Mouse (Mus musculus) hindbrain, embryonic 16.5 days (tissue): Measurements from ENCODE around the gene Myl7. TPM values are rescaled to one million over a fixed set of nuclear protein-coding genes. Genes with fewer than 3 reads are reported as not detected.
A peak's percentile ranks its signal among the peaks of the same experiment; 100 is the strongest.

Source experiments
- ATAC-seq: fragments of 200-750 bp; cut with Nextera tagmentation; 2 replicates; pipeline ENCODE4 v1.8.0; 2017; ENCODE audit warnings: moderate TSS enrichment, moderate library complexity
- H3K27ac ChIP-seq: fragments of 300-500 bp; sonication (generic); 2 replicates; pipeline ENCODE4 v1.5.1; 2014; ENCODE audit warnings: low read depth, mild to moderate bottlenecking, control low read depth, low read length, moderate library complexity
- H3K27me3 ChIP-seq: fragments of 300-500 bp; sonication (generic); replicated peaks from 2 replicates; pipeline ENCODE4 v1.6.1; 2014; ENCODE audit warnings: low read length; ENCODE audit not compliant: control insufficient read depth, insufficient read depth
- H3K36me3 ChIP-seq: fragments of 300-500 bp; sonication (generic); 2 replicates; pipeline ENCODE4 v1.6.1; 2014; ENCODE audit warnings: mild to moderate bottlenecking, low read length, moderate library complexity, mixed read lengths; ENCODE audit not compliant: control insufficient read depth, insufficient read depth
- H3K4me1 ChIP-seq: fragments of 300-500 bp; sonication (generic); 2 replicates; pipeline ENCODE4 v1.6.1; 2014; ENCODE audit warnings: low read depth, low read length; ENCODE audit not compliant: control insufficient read depth, insufficient read depth
- H3K4me2 ChIP-seq: fragments of 300-500 bp; sonication (generic); 2 replicates; pipeline ENCODE4 v1.6.1; 2014; ENCODE audit warnings: mild to moderate bottlenecking, low read length, control low read depth, moderate library complexity
- H3K4me3 ChIP-seq: fragments of 300-500 bp; sonication (generic); 2 replicates; pipeline ENCODE4 v1.5.1; 2014; ENCODE audit warnings: mild to moderate bottlenecking, low read length, control low read depth, moderate library complexity
- H3K9ac ChIP-seq: fragments of 300-500 bp; sonication (generic); 2 replicates; pipeline ENCODE4 v1.6.1; 2014; ENCODE audit warnings: low read depth, mild to moderate bottlenecking, control low read depth, low read length, moderate library complexity
- H3K9me3 ChIP-seq: fragments of 300-500 bp; sonication (generic); 2 replicates; pipeline ENCODE4 v1.6.1; 2014; ENCODE audit warnings: mild to moderate bottlenecking, low read length, moderate library complexity; ENCODE audit not compliant: control insufficient read depth
- WGBS: fragments of 180-500 bp; shearing (Covaris S2); extraction: QIAGEN DNeasy Blood & Tissue Kit; methylation state at CpG from one replicate; pipeline ENCODE4 v1.1.7; 2014; 5-methylcytosine and 5-hydroxymethylcytosine counted together
- polyA plus RNA-seq: library from polyadenylated mRNA; unstranded; fragments of >200 nt; fragmentation: Nextera tagmentation; extraction: Ambion mirVana; gene quantifications from 2 replicates; pipeline ENCODE4 v1.2.1, GENCODE M21; 2015

The Myl7 gene
- polyA plus RNA-seq, 1 experiment from 2014 or later = not detected

GRCm38 (mm10) chr11:5908642-5909041 lies 10.1 kb upstream of the Myl7 start:
- Histone ChIP-seq H3K4me3 (no peak overlapping the region), H3K9ac (no peak overlapping the region), H3K4me2 (no peak overlapping the region), H3K27me3 (no peaks in the 10 kb centered on the region), H3K27ac (no peak overlapping the region), H3K36me3 (no peaks in the 10 kb centered on the region), H3K9me3 (no peaks in the 10 kb centered on the region), H3K4me1 (no peaks in the 10 kb centered on the region)
- 87% methylated on average over 4 of the region's 4 CpGs for WGBS
- no peak for ATAC-seq

- ATAC-seq = no peak
- H3K27me3 ChIP-seq = no peaks in the 10 kb centered on the region
- WGBS = 34% methylated on average over 5 of the region's 5 CpGs
These were observed 8.5 kb upstream of the Myl7 start for GRCm38 (mm10) chr11:5907096-5907495.

GRCm38 (mm10) chr11:5905778-5906518 lies 7.4 kb upstream of the Myl7 start:
- H3K27me3 ChIP-seq = no peaks in the 10 kb centered on the region
- 83% methylated on average over 10 of the region's 10 CpGs for WGBS
- peaks cover 9% of the 10 kb centered on the region for H3K4me1 ChIP-seq
- H3K9ac ChIP-seq = no peak overlapping the region
- H3K9me3 ChIP-seq = no peaks in the 10 kb centered on the region
- no peak overlapping the region for H3K27ac ChIP-seq
- H3K36me3 ChIP-seq = no peaks in the 10 kb centered on the region
- no peak overlapping the region for H3K4me3 ChIP-seq
- H3K4me2 ChIP-seq = no peak overlapping the region
- peak; percentile 62; the same call in 1 of the 2 replicates for ATAC-seq

More at GRCm38 (mm10) chr11:5907096-5907495, 8.5 kb upstream of the Myl7 start:
- Histone ChIP-seq H3K4me1 (no peaks in the 10 kb centered on the region; the same call in 1 of the 2 replicates), H3K9ac (no peak overlapping the region), H3K4me2 (no peak overlapping the region), H3K4me3 (no peak overlapping the region), H3K36me3 (no peaks in the 10 kb centered on the region), H3K9me3 (no peaks in the 10 kb centered on the region), H3K27ac (no peak overlapping the region)

- Histone ChIP-seq H3K27ac (no peak overlapping the region), H3K4me2 (no peak overlapping the region), H3K9ac (no peak overlapping the region), H3K9me3 (no peaks in the 10 kb centered on the region), H3K4me3 (no peak overlapping the region), H3K27me3 (no peaks in the 10 kb centered on the region), H3K4me1 (peaks cover 12% of the 10 kb centered on the region), H3K36me3 (no peaks in the 10 kb centered on the region)
- ATAC-seq = no peak
- WGBS = 92% methylated on average over 6 of the region's 6 CpGs
These were observed 6.3 kb upstream of the Myl7 start for GRCm38 (mm10) chr11:5904871-5905270.

- H3K4me3 ChIP-seq = no peak overlapping the region
- H3K4me1 ChIP-seq = peaks cover 12% of the 10 kb centered on the region
- H3K27ac ChIP-seq = peak overlapping the region; percentile 29; the same call in 1 of the 2 replicates
- WGBS = 79% methylated on average over 19 of the region's 19 CpGs
- no peaks in the 10 kb centered on the region for H3K9me3 ChIP-seq
- no peaks in the 10 kb centered on the region for H3K27me3 ChIP-seq
- no peak overlapping the region for H3K4me2 ChIP-seq
- no peak for ATAC-seq
- H3K36me3 ChIP-seq = no peaks in the 10 kb centered on the region
- no peak overlapping the region for H3K9ac ChIP-seq
These were observed 5.8 kb upstream of the Myl7 start for GRCm38 (mm10) chr11:5904357-5904756.

GRCm38 (mm10) chr11:5903844-5904243 lies 5.3 kb upstream of the Myl7 start:
- WGBS = 86% methylated on average over 2 of the region's 2 CpGs
- ATAC-seq = no peak
- no peaks in the 10 kb centered on the region for H3K9me3 ChIP-seq
- H3K4me1 ChIP-seq = peaks cover 12% of the 10 kb centered on the region
- H3K4me3 ChIP-seq = no peak overlapping the region
- H3K27me3 ChIP-seq = no peaks in the 10 kb centered on the region
- no peak overlapping the region for H3K9ac ChIP-seq
- H3K27ac ChIP-seq = peak overlapping the region; percentile 29; the same call in 1 of the 2 replicates
- no peaks in the 10 kb centered on the region for H3K36me3 ChIP-seq
- H3K4me2 ChIP-seq = no peak overlapping the region

GRCm38 (mm10) chr11:5902390-5902789 lies 3.8 kb upstream of the Myl7 start:
- 6% methylated on average over 6 of the region's 6 CpGs for WGBS
- Histone ChIP-seq H3K4me2 (peak overlapping the region; percentile 73), H3K27me3 (peaks cover 3% of the 10 kb centered on the region), H3K9ac (peak overlapping the region; percentile 74), H3K27ac (peak overlapping the region; percentile 86; the same call in 1 of the 2 replicates), H3K4me1 (peaks cover 12% of the 10 kb centered on the region), H3K36me3 (no peaks in the 10 kb centered on the region), H3K9me3 (no peaks in the 10 kb centered on the region), H3K4me3 (peak overlapping the region; percentile 44)
- peak; percentile 56 for ATAC-seq

GRCm38 (mm10) chr11:5901950-5902349 lies 3.4 kb upstream of the Myl7 start:
- Histone ChIP-seq H3K4me2 (peak overlapping the region; percentile 73), H3K9ac (peak overlapping the region; percentile 74), H3K4me3 (peak overlapping the region; percentile 44), H3K4me1 (peaks cover 12% of the 10 kb centered on the region), H3K36me3 (no peaks in the 10 kb centered on the region), H3K27me3 (peaks cover 3% of the 10 kb centered on the region), H3K27ac (peak overlapping the region; percentile 86), H3K9me3 (no peaks in the 10 kb centered on the region)
- ATAC-seq = peak; percentile 92
- 0% methylated on average over 32 of the region's 32 CpGs for WGBS

GRCm38 (mm10) chr11:5901320-5901719 lies 2.7 kb upstream of the Myl7 start:
- peak overlapping the region; percentile 44 for H3K4me3 ChIP-seq
- peaks cover 3% of the 10 kb centered on the region for H3K27me3 ChIP-seq
- H3K4me1 ChIP-seq = peaks cover 12% of the 10 kb centered on the region
- H3K9ac ChIP-seq = peak overlapping the region; percentile 74
- no peak for ATAC-seq
- peak overlapping the region; percentile 73 for H3K4me2 ChIP-seq
- 21% methylated on average over 3 of the region's 3 CpGs for WGBS
- no peaks in the 10 kb centered on the region for H3K36me3 ChIP-seq
- no peaks in the 10 kb centered on the region for H3K9me3 ChIP-seq
- H3K27ac ChIP-seq = peak overlapping the region; percentile 86
